Mouse (Mus musculus) embryonic stem cell, embryonic (primary cell): ENCODE measurements around the gene Sostdc1.

ENCODE experiments used
- CTCF ChIA-PET, 4 experiments: fragments of 300-600 bp in 2 of 4; fragments of 350-600 bp in 2 of 4; sonication (Branson Sonifier 250); formaldehyde crosslinking; loops; one replicate each; lab custom pipeline; 2022; ENCODE audit warnings: inconsistent platforms in 2 of 4; lab: Charles Lee
- POLR2A ChIA-PET, 4 experiments: fragments of 300-600 bp in 2 of 4; fragments of 350-600 bp in 2 of 4; sonication (Branson Sonifier 250); formaldehyde crosslinking; loops; one replicate each; lab custom pipeline; 2022; ENCODE audit warnings: antibody characterized with exemption in 4 of 4, inconsistent platforms in 1 of 4; lab: Charles Lee

Sostdc1 gene

GRCm38 (mm10) chr12:36360064-36360463 lies 46.1 kb downstream of the Sostdc1 start:
- CTCF ChIA-PET, result no interaction called here
- POLR2A ChIA-PET, result interaction anchor here in 1 of 4 experiments (0.7 kb wide), 1 partner anchor 1278 kb away, joined by 3 read pairs; no protein-coding TSS in a partner anchor

GRCm38 (mm10) chr12:36360693-36361092 lies 46.8 kb downstream of the Sostdc1 start:
- ChIA-PET CTCF (no interaction called here), POLR2A (no interaction called here)

GRCm38 (mm10) chr12:36364013-36364412 lies 50.1 kb downstream of the Sostdc1 start:
- POLR2A ChIA-PET, result no interaction called here
- CTCF ChIA-PET, result interaction anchor here in 1 of 4 experiments (0.6 kb wide), 1 partner anchor 247 kb away, joined by 3 read pairs; no protein-coding TSS in a partner anchor
